Mouse (Mus musculus): ENCODE results near the gene Mcf2l. TPM values are rescaled to one million over a fixed set of nuclear protein-coding genes. Genes with fewer than 3 reads are reported as not detected.

Mcf2l gene
- total RNA-seq, 1 experiment: 16.0 TPM

GRCm38 (mm10) chr8:12933765-12934164, 60.2 kb downstream of the Mcf2l start:
- Histone ChIP-seq H3K9me3 (ENCODE audit: control insufficient read depth, insufficient read depth, low read depth, low read length) (no peaks in the 10 kb centered on the region), H3K27ac (ENCODE audit: insufficient read depth, low read depth, low read length, poor library complexity, severe bottlenecking) (no peak overlapping the region), H3K9ac (ENCODE audit: insufficient read depth, low read depth, low read length, poor library complexity, severe bottlenecking) (no peak overlapping the region), H3K4me3 (ENCODE audit: insufficient read depth in 1 of 2, low read depth in 1 of 2, low read length in 2 of 2, poor library complexity in 1 of 2, severe bottlenecking in 1 of 2) (no peak overlapping the region), H3K4me1 (ENCODE audit: control insufficient read depth in 2 of 2, insufficient read depth in 2 of 2, low read length in 2 of 2, poor library complexity in 1 of 2) (peaks cover 9 to 31% of the 10 kb centered on the region in 2 experiments), H3K36me3 (ENCODE audit: control insufficient read depth, insufficient read depth, low read length, poor library complexity, severe bottlenecking) (peaks cover 3% of the 10 kb centered on the region; the same call in 1 of the 2 replicates)
- in situ Hi-C loops (cut with MboI; ENCODE audit: low sequenced_read_pairs in 2 of 2, unreplicated experiment in 2 of 2): no loop called here
- no peak for DNase-seq (ENCODE audit: low read depth, low spot score)
- TF ChIP-seq MAFK (IDR thresholded peaks at IDR 0.05; ENCODE audit: insufficient read depth, low read depth, low read length) (no peak), ZC3H11A (IDR thresholded peaks at IDR 0.05; ENCODE audit: borderline replicate concordance, low read depth, low read length) (no peak), HCFC1 (IDR thresholded peaks at IDR 0.05; ENCODE audit: borderline replicate concordance, insufficient read depth, low read length) (no peak)

GRCm38 (mm10) chr8:12934453-12935043, 60.9 kb downstream of the Mcf2l start:
- no peak for DNase-seq (ENCODE audit: low read depth, low spot score)
- peaks cover 3% of the 10 kb centered on the region; the same call in 1 of the 2 replicates for H3K36me3 ChIP-seq (ENCODE audit: control insufficient read depth, insufficient read depth, low read length, poor library complexity, severe bottlenecking)
- no peak overlapping the region for H3K27ac ChIP-seq (ENCODE audit: insufficient read depth, low read depth, low read length, poor library complexity, severe bottlenecking)
- TF ChIP-seq CHD2 (IDR thresholded peaks at IDR 0.05; ENCODE audit: low read depth, low read length) (no peak), MAFK (IDR thresholded peaks at IDR 0.05; ENCODE audit: insufficient read depth, low read depth, low read length) (no peak), HCFC1 (IDR thresholded peaks at IDR 0.05; ENCODE audit: borderline replicate concordance, insufficient read depth, low read length) (no peak), ZNF384 (IDR thresholded peaks at IDR 0.05; ENCODE audit: low read depth, low read length) (no peak), ZC3H11A (IDR thresholded peaks at IDR 0.05; ENCODE audit: borderline replicate concordance, low read depth, low read length) (no peak)
- in situ Hi-C loops (cut with MboI; ENCODE audit: low sequenced_read_pairs in 2 of 2, unreplicated experiment in 2 of 2): no loop called here
- H3K4me3 ChIP-seq (ENCODE audit: insufficient read depth in 1 of 2, low read depth in 1 of 2, low read length in 2 of 2, poor library complexity in 1 of 2, severe bottlenecking in 1 of 2): no peak overlapping the region
- H3K4me1 ChIP-seq (ENCODE audit: control insufficient read depth in 2 of 2, insufficient read depth in 2 of 2, low read length in 2 of 2, poor library complexity in 1 of 2): peaks cover 4 to 24% of the 10 kb centered on the region in 2 experiments; a peak in 3 of 4 replicates
- no peak overlapping the region for H3K9ac ChIP-seq (ENCODE audit: insufficient read depth, low read depth, low read length, poor library complexity, severe bottlenecking)
- H3K9me3 ChIP-seq (ENCODE audit: control insufficient read depth, insufficient read depth, low read depth, low read length): no peaks in the 10 kb centered on the region

DNA sequence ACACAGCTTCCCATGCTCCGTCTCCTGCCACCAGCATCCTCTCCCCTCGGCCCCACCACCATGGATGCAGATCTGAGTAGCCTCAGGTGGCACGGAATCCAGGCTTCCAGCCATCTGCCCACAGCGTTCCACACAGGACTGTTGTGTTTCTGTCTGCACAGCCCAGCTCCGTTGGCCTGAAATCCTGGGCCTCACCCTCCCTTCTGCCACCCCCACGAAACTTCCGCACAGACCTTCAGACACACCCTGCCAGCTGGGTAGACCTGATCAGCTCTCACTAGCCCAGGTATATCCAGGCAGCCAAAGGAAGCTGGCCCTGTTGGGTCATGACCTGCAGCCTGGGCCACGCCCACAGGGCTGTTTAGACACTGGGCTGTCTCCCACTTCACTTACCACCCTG, 66.9 kb downstream of the Mcf2l start:
- Histone ChIP-seq H3K9me3 (ENCODE audit: control insufficient read depth, insufficient read depth, low read depth, low read length) (no peaks in the 10 kb centered on the region), H3K4me3 (ENCODE audit: insufficient read depth in 1 of 2, low read depth in 1 of 2, low read length in 2 of 2, poor library complexity in 1 of 2, severe bottlenecking in 1 of 2) (no peak overlapping the region), H3K4me1 (ENCODE audit: control insufficient read depth in 2 of 2, insufficient read depth in 2 of 2, low read length in 2 of 2, poor library complexity in 1 of 2) (peaks cover 0 to 14% of the 10 kb centered on the region in 2 experiments; a peak in 1 of 4 replicates), H3K9ac (ENCODE audit: insufficient read depth, low read depth, low read length, poor library complexity, severe bottlenecking) (no peak overlapping the region), H3K27ac (ENCODE audit: insufficient read depth, low read depth, low read length, poor library complexity, severe bottlenecking) (no peak overlapping the region), H3K36me3 (ENCODE audit: control insufficient read depth, insufficient read depth, low read length, poor library complexity, severe bottlenecking) (peaks cover 3% of the 10 kb centered on the region; the same call in 1 of the 2 replicates)
- TF ChIP-seq HCFC1 (IDR thresholded peaks at IDR 0.05; ENCODE audit: borderline replicate concordance, insufficient read depth, low read length) (no peak), CHD2 (IDR thresholded peaks at IDR 0.05; ENCODE audit: low read depth, low read length) (no peak), ZNF384 (IDR thresholded peaks at IDR 0.05; ENCODE audit: low read depth, low read length) (no peak), ZC3H11A (IDR thresholded peaks at IDR 0.05; ENCODE audit: borderline replicate concordance, low read depth, low read length) (no peak), MAFK (IDR thresholded peaks at IDR 0.05; ENCODE audit: insufficient read depth, low read depth, low read length) (no peak)
- no peak for DNase-seq (ENCODE audit: low read depth, low spot score)
- in situ Hi-C loops (cut with MboI; ENCODE audit: low sequenced_read_pairs in 2 of 2, unreplicated experiment in 2 of 2): no loop called here

GRCm38 (mm10) chr8:12941161-12941926, 67.7 kb downstream of the Mcf2l start:
- H3K4me1 ChIP-seq (ENCODE audit: control insufficient read depth in 2 of 2, insufficient read depth in 2 of 2, low read length in 2 of 2, poor library complexity in 1 of 2): peaks cover 0 to 14% of the 10 kb centered on the region in 2 experiments; a peak in 1 of 4 replicates
- H3K9me3 ChIP-seq (ENCODE audit: control insufficient read depth, insufficient read depth, low read depth, low read length): no peaks in the 10 kb centered on the region
- TF ChIP-seq ZC3H11A (IDR thresholded peaks at IDR 0.05; ENCODE audit: borderline replicate concordance, low read depth, low read length): no peak
- no peak for TF ChIP-seq ZNF384 (IDR thresholded peaks at IDR 0.05; ENCODE audit: low read depth, low read length)
- no peak for TF ChIP-seq MAFK (IDR thresholded peaks at IDR 0.05; ENCODE audit: insufficient read depth, low read depth, low read length)
- no peak for TF ChIP-seq CHD2 (IDR thresholded peaks at IDR 0.05; ENCODE audit: low read depth, low read length)
- TF ChIP-seq HCFC1 (IDR thresholded peaks at IDR 0.05; ENCODE audit: borderline replicate concordance, insufficient read depth, low read length): no peak
- H3K27ac ChIP-seq (ENCODE audit: insufficient read depth, low read depth, low read length, poor library complexity, severe bottlenecking): no peak overlapping the region
- in situ Hi-C loops (cut with MboI; ENCODE audit: low sequenced_read_pairs in 2 of 2, unreplicated experiment in 2 of 2): no loop called here
- H3K36me3 ChIP-seq (ENCODE audit: control insufficient read depth, insufficient read depth, low read length, poor library complexity, severe bottlenecking): peaks cover 3% of the 10 kb centered on the region; the same call in 1 of the 2 replicates
- no peak for DNase-seq (ENCODE audit: low read depth, low spot score)
- no peak overlapping the region for H3K9ac ChIP-seq (ENCODE audit: insufficient read depth, low read depth, low read length, poor library complexity, severe bottlenecking)
- H3K4me3 ChIP-seq (ENCODE audit: insufficient read depth in 1 of 2, low read depth in 1 of 2, low read length in 2 of 2, poor library complexity in 1 of 2, severe bottlenecking in 1 of 2): no peak overlapping the region
